Mouse (Mus musculus) neural tube, embryonic 13.5 days (tissue): ENCODE measurements around the gene Gorasp1. TPM values are rescaled to one million over a fixed set of nuclear protein-coding genes. Genes with fewer than 3 reads are reported as not detected.

Source experiments
- ATAC-seq: fragments of 200-750 bp; cut with Nextera tagmentation; 2 replicates; pipeline ENCODE4 v1.8.0; 2017; ENCODE audit warnings: low read depth, mild to moderate bottlenecking, moderate TSS enrichment, moderate library complexity
- H3K27ac ChIP-seq: fragments of 300-500 bp; sonication (generic); replicated peaks from 2 replicates; pipeline ENCODE4 v1.5.1; 2015; ENCODE audit warnings: moderate library complexity, mild to moderate bottlenecking, inconsistent platforms
- H3K27me3 ChIP-seq: fragments of 300-500 bp; sonication (generic); 2 replicates; pipeline ENCODE4 v1.6.1; 2015; ENCODE audit warnings: mild to moderate bottlenecking, inconsistent platforms
- H3K36me3 ChIP-seq: fragments of 300-500 bp; sonication (generic); 2 replicates; pipeline ENCODE4 v1.6.1; 2015; ENCODE audit warnings: mild to moderate bottlenecking, inconsistent platforms
- H3K4me1 ChIP-seq: fragments of 300-500 bp; sonication (generic); replicated peaks from 2 replicates; pipeline ENCODE4 v1.6.1; 2015; ENCODE audit warnings: inconsistent platforms
- H3K4me2 ChIP-seq: fragments of 300-500 bp; sonication (generic); 2 replicates; pipeline ENCODE4 v1.6.1; 2015; ENCODE audit warnings: inconsistent platforms, mild to moderate bottlenecking, moderate library complexity
- H3K4me3 ChIP-seq: fragments of 300-500 bp; sonication (generic); 2 replicates; pipeline ENCODE4 v1.5.1; 2015; ENCODE audit warnings: mild to moderate bottlenecking, inconsistent platforms
- H3K9ac ChIP-seq: fragments of 300-500 bp; sonication (generic); 2 replicates; pipeline ENCODE4 v1.6.1; 2015; ENCODE audit warnings: moderate library complexity, mild to moderate bottlenecking, inconsistent platforms
- H3K9me3 ChIP-seq: fragments of 300-500 bp; sonication (generic); 2 replicates; pipeline ENCODE4 v1.6.1; 2016; ENCODE audit warnings: inconsistent platforms
- WGBS: fragments of 180-500 bp; shearing (Covaris S2); methylation state at CpG from one replicate; pipeline ENCODE4 v1.1.7; 2015; 5-methylcytosine and 5-hydroxymethylcytosine counted together
- polyA plus RNA-seq: library from polyadenylated mRNA; unstranded; fragments of >200 nt; fragmentation: Nextera tagmentation; extraction: Ambion mirVana; gene quantifications from 2 replicates; pipeline ENCODE4 v1.2.1, GENCODE M21; 2015

Gorasp1 gene
- polyA plus RNA-seq, 1 experiment from 2014 or later: 22.9 TPM

- 66% methylated on average over 7 of the region's 7 CpGs for WGBS
- ATAC-seq: peak; percentile 57; the same call in 1 of the 2 replicates
- peak overlapping the region; percentile 51; the same call in 1 of the 2 replicates for H3K9ac ChIP-seq
Measured at GRCm38 (mm10) chr9:119970763-119971656, 33.6 kb upstream of the Gorasp1 start.

GRCm38 (mm10) chr9:119970221-119970620, 32.9 kb upstream of the Gorasp1 start:
- Histone ChIP-seq H3K9me3 (no peaks in the 10 kb centered on the region), H3K9ac (no peak overlapping the region), H3K27me3 (no peaks in the 10 kb centered on the region), H3K4me1 (peaks cover 15% of the 10 kb centered on the region), H3K4me3 (no peak overlapping the region), H3K4me2 (no peak overlapping the region), H3K27ac (peak overlapping the region; percentile 57; the same call in 1 of the 2 replicates), H3K36me3 (peaks cover 10% of the 10 kb centered on the region; the same call in 1 of the 2 replicates)
- ATAC-seq: peak; percentile 29; the same call in 1 of the 2 replicates
- WGBS: 49% methylated on average over 6 of the region's 6 CpGs

More at GRCm38 (mm10) chr9:119970763-119971656, 33.6 kb upstream of the Gorasp1 start:
- no peak overlapping the region for H3K4me2 ChIP-seq
- H3K4me3 ChIP-seq: no peak overlapping the region
- peak overlapping the region; percentile 57 for H3K27ac ChIP-seq
- no peaks in the 10 kb centered on the region for H3K27me3 ChIP-seq
- peaks cover 15% of the 10 kb centered on the region for H3K4me1 ChIP-seq
- peaks cover 10% of the 10 kb centered on the region; the same call in 1 of the 2 replicates for H3K36me3 ChIP-seq
- H3K9me3 ChIP-seq: no peaks in the 10 kb centered on the region

GRCm38 (mm10) chr9:119969811-119970210, 32.4 kb upstream of the Gorasp1 start:
- Histone ChIP-seq H3K9me3 (no peaks in the 10 kb centered on the region), H3K4me1 (peaks cover 15% of the 10 kb centered on the region), H3K27ac (no peak overlapping the region), H3K36me3 (peaks cover 10% of the 10 kb centered on the region; the same call in 1 of the 2 replicates), H3K27me3 (no peaks in the 10 kb centered on the region), H3K4me3 (no peak overlapping the region), H3K9ac (no peak overlapping the region), H3K4me2 (no peak overlapping the region)
- 80% methylated on average over 7 of the region's 7 CpGs for WGBS
- ATAC-seq: no peak

GRCm38 (mm10) chr9:119966221-119966910, 29.0 kb upstream of the Gorasp1 start:
- H3K9ac ChIP-seq: no peak overlapping the region
- no peak for ATAC-seq
- no peak overlapping the region for H3K4me3 ChIP-seq
- no peak overlapping the region for H3K27ac ChIP-seq
- 92% methylated on average over 26 of the region's 26 CpGs for WGBS
- no peak overlapping the region for H3K4me2 ChIP-seq
- H3K9me3 ChIP-seq: no peaks in the 10 kb centered on the region
- peaks cover 21% of the 10 kb centered on the region for H3K4me1 ChIP-seq
- no peaks in the 10 kb centered on the region for H3K36me3 ChIP-seq
- no peaks in the 10 kb centered on the region for H3K27me3 ChIP-seq

GRCm38 (mm10) chr9:119965186-119965585, 27.8 kb upstream of the Gorasp1 start:
- H3K4me1 ChIP-seq: peaks cover 9% of the 10 kb centered on the region
- 64% methylated on average over 3 of the region's 3 CpGs for WGBS
- no peak overlapping the region for H3K4me2 ChIP-seq
- H3K9ac ChIP-seq: no peak overlapping the region
- no peak for ATAC-seq
- no peaks in the 10 kb centered on the region for H3K27me3 ChIP-seq
- no peaks in the 10 kb centered on the region for H3K9me3 ChIP-seq
- H3K27ac ChIP-seq: no peak overlapping the region
- no peak overlapping the region for H3K4me3 ChIP-seq
- no peaks in the 10 kb centered on the region for H3K36me3 ChIP-seq

GRCm38 (mm10) chr9:119964206-119964605, 26.8 kb upstream of the Gorasp1 start:
- no peak for ATAC-seq
- Histone ChIP-seq H3K4me2 (no peak overlapping the region), H3K36me3 (no peaks in the 10 kb centered on the region), H3K9me3 (no peaks in the 10 kb centered on the region), H3K9ac (no peak overlapping the region), H3K27ac (no peak overlapping the region), H3K27me3 (no peaks in the 10 kb centered on the region), H3K4me1 (peaks cover 7% of the 10 kb centered on the region), H3K4me3 (no peak overlapping the region)
- 81% methylated on average over 3 of the region's 3 CpGs for WGBS

GRCm38 (mm10) chr9:119962987-119963667, 25.8 kb upstream of the Gorasp1 start:
- H3K9me3 ChIP-seq: no peaks in the 10 kb centered on the region
- H3K27me3 ChIP-seq: no peaks in the 10 kb centered on the region
- 12% methylated on average over 21 of the region's 21 CpGs for WGBS
- H3K4me1 ChIP-seq: peaks cover 7% of the 10 kb centered on the region
- ATAC-seq: peak; percentile 61; the same call in 1 of the 2 replicates
- peak overlapping the region; percentile 35 for H3K4me2 ChIP-seq
- H3K27ac ChIP-seq: no peak overlapping the region
- H3K36me3 ChIP-seq: no peaks in the 10 kb centered on the region
- H3K4me3 ChIP-seq: no peak overlapping the region
- H3K9ac ChIP-seq: no peak overlapping the region

GRCm38 (mm10) chr9:119962216-119962615, 24.9 kb upstream of the Gorasp1 start:
- H3K9ac ChIP-seq: no peak overlapping the region
- no peaks in the 10 kb centered on the region for H3K9me3 ChIP-seq
- H3K4me3 ChIP-seq: no peak overlapping the region
- no peak for ATAC-seq
- no peaks in the 10 kb centered on the region for H3K36me3 ChIP-seq
- 74% methylated on average over 4 of the region's 4 CpGs for WGBS
- H3K27ac ChIP-seq: no peak overlapping the region
- H3K27me3 ChIP-seq: no peaks in the 10 kb centered on the region
- H3K4me1 ChIP-seq: peaks cover 7% of the 10 kb centered on the region
- no peak overlapping the region for H3K4me2 ChIP-seq

- no peak for ATAC-seq
- Histone ChIP-seq H3K4me1 (peaks cover 7% of the 10 kb centered on the region), H3K9ac (no peak overlapping the region), H3K4me2 (no peak overlapping the region), H3K9me3 (no peaks in the 10 kb centered on the region), H3K27ac (no peak overlapping the region), H3K27me3 (no peaks in the 10 kb centered on the region), H3K36me3 (no peaks in the 10 kb centered on the region), H3K4me3 (no peak overlapping the region)
- 85% methylated on average over 9 of the region's 9 CpGs for WGBS
Measured at GRCm38 (mm10) chr9:119958835-119959234, 21.5 kb upstream of the Gorasp1 start.

GRCm38 (mm10) chr9:119951388-119951787, 14.0 kb upstream of the Gorasp1 start:
- Histone ChIP-seq H3K27me3 (no peaks in the 10 kb centered on the region), H3K4me3 (no peak overlapping the region), H3K4me1 (no peaks in the 10 kb centered on the region), H3K9ac (no peak overlapping the region), H3K9me3 (no peaks in the 10 kb centered on the region), H3K4me2 (no peak overlapping the region), H3K36me3 (no peaks in the 10 kb centered on the region), H3K27ac (no peak overlapping the region)
- WGBS: 89% methylated on average over 9 of the region's 9 CpGs
- ATAC-seq: no peak

GRCm38 (mm10) chr9:119950434-119950833, 13.1 kb upstream of the Gorasp1 start:
- H3K9ac ChIP-seq: peak overlapping the region; percentile 6; the same call in 1 of the 2 replicates
- no peak; the same call in 1 of the 2 replicates for ATAC-seq
- no peaks in the 10 kb centered on the region for H3K36me3 ChIP-seq
- no peak overlapping the region for H3K4me2 ChIP-seq
- H3K27ac ChIP-seq: no peak overlapping the region
- no peaks in the 10 kb centered on the region for H3K27me3 ChIP-seq
- no peaks in the 10 kb centered on the region for H3K9me3 ChIP-seq
- H3K4me3 ChIP-seq: no peak overlapping the region
- no peaks in the 10 kb centered on the region for H3K4me1 ChIP-seq
- 53% methylated on average over 6 of the region's 6 CpGs for WGBS

- no peak overlapping the region for H3K4me3 ChIP-seq
- no peaks in the 10 kb centered on the region for H3K36me3 ChIP-seq
- H3K9me3 ChIP-seq: no peaks in the 10 kb centered on the region
- no peaks in the 10 kb centered on the region for H3K27me3 ChIP-seq
- 59% methylated on average over 3 of the region's 3 CpGs for WGBS
- no peak overlapping the region for H3K27ac ChIP-seq
- H3K4me1 ChIP-seq: no peaks in the 10 kb centered on the region
- no peak overlapping the region for H3K9ac ChIP-seq
- no peak overlapping the region for H3K4me2 ChIP-seq
- ATAC-seq: no peak
Measured at GRCm38 (mm10) chr9:119948804-119949203, 11.4 kb upstream of the Gorasp1 start.
